Mouse (Mus musculus) ES-Bruce4 (cell line): ENCODE results near the gene Slc4a7.

Experiments used
- CTCF ChIP-seq: IDR thresholded peaks from one replicate; pipeline ENCODE4 v1.8.1; 2011; ENCODE audit warnings: low read depth, low read length
- EP300 ChIP-seq: IDR thresholded peaks from 2 replicates; pipeline ENCODE4 v1.6.1; 2011; ENCODE audit warnings: low read depth, low read length; ENCODE audit not compliant: insufficient read depth

- TF ChIP-seq CTCF (no peak), EP300 (no peak)
Measured at GRCm38 (mm10) chr14:14837627-14838026, 135.5 kb downstream of the Slc4a7 start.
